In the genomic region with DNA sequence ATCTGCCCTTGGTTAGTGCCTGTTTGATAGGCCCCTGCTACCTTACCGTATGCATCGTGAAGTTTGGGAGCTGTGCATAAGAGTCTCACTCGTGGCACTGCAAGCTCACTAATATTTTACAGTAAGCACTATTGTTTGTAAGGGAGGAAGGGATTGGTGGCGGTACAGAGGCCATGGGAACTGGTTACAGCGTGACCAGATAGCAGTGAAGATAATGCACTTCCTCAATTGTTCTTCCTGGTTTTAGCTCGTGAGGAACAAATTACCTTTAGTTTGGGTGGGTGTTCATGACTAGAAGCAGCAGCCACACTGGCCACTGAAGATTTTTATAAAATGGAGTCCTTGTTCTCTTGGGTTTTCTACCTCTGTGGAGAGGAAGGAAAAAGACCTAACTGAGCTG, we compare ENCODE assay signal across 1 mouse cellular context.
TF ChIP-seq lines count a peak whose summit lies in the region.

No protein-coding gene starts in this region.

TF ChIP-seq in MEL, 35 proteins besides CTCF, POLR2A, EP300 and RAD21 (continued from another document):
- TF ChIP-seq MYC (IDR thresholded peaks at IDR 0.05; ENCODE audit: low read depth, low read length): peak; percentile 66; the same call in 1 of the 2 replicates
- TF ChIP-seq TCF12 (IDR thresholded peaks at IDR 0.05; ENCODE audit: low read depth, low read length): no peak
- no peak for TF ChIP-seq NELFE (IDR thresholded peaks at IDR 0.05; ENCODE audit: low read depth, low read length)
- no peak for TF ChIP-seq MAFK (IDR thresholded peaks at IDR 0.05; ENCODE audit: borderline replicate concordance, low read depth, low read length)
- TF ChIP-seq USF1 (IDR thresholded peaks at IDR 0.05; ENCODE audit: low read depth, low read length): peak; percentile 69
- TF ChIP-seq MAZ (IDR thresholded peaks at IDR 0.05; ENCODE audit: low read depth, low read length): no peak
- peak; percentile 80 for TF ChIP-seq ELF1 (IDR thresholded peaks at IDR 0.05; ENCODE audit: low read depth, low read length)
- no peak for TF ChIP-seq CHD2 (IDR thresholded peaks at IDR 0.05; ENCODE audit: low read length)
- TF ChIP-seq ZNF384 (IDR thresholded peaks at IDR 0.05; ENCODE audit: low read depth, low read length): no peak
- TF ChIP-seq UBTF (IDR thresholded peaks at IDR 0.05; ENCODE audit: borderline replicate concordance, insufficient read depth, low read depth, low read length): no peak
- TF ChIP-seq ZC3H11A (IDR thresholded peaks at IDR 0.05; ENCODE audit: low read depth, low read length): no peak
- TF ChIP-seq MXI1 (IDR thresholded peaks at IDR 0.05; ENCODE audit: low read depth, low read length): 0 out of 2 replicates have a peak, but pooled peaks have one; percentile 36
- no peak for TF ChIP-seq POLR2AphosphoS5 (IDR thresholded peaks at IDR 0.05; ENCODE audit: borderline replicate concordance, low read depth, low read length)
- 0 out of 2 replicates have a peak, but pooled peaks have one; percentile 40 for TF ChIP-seq SIN3A (IDR thresholded peaks at IDR 0.05; ENCODE audit: low read length)
- TF ChIP-seq JUND (IDR thresholded peaks at IDR 0.05; ENCODE audit: low read depth, low read length): no peak
- TF ChIP-seq TBP (IDR thresholded peaks at IDR 0.05; ENCODE audit: low read depth, low read length): peak; percentile 63
- TF ChIP-seq SMC3 (IDR thresholded peaks at IDR 0.05; ENCODE audit: low read depth, low read length): no peak
- TF ChIP-seq HCFC1 (IDR thresholded peaks at IDR 0.05; ENCODE audit: low read depth, low read length): peak; percentile 35; the same call in 1 of the 2 replicates
- no peak for TF ChIP-seq CHD1 (IDR thresholded peaks at IDR 0.05; ENCODE audit: low read depth, low read length)
- TF ChIP-seq MYB (IDR thresholded peaks at IDR 0.05; ENCODE audit: low read depth, low read length): no peak
TF ChIP-seq in MEL: peak in this region for 12.
